Mouse (Mus musculus) induced T-regulatory cell, adult 2 months (primary cell): ENCODE results near the gene Hdac9.
A peak's percentile ranks its signal among the peaks of the same experiment; 100 is the strongest.

Experiments used
- DNase-seq: peaks from one replicate; pipeline ENCODE4 v3.0.0-alpha.2; 2012; ENCODE audit warnings: low read depth

Gene Hdac9

GRCm38 (mm10) chr12:34806528-34806927 lies 110.4 kb downstream of the Hdac9 start:
- DNase-seq, result peak; percentile 37

- no peak for DNase-seq
Measured at GRCm38 (mm10) chr12:34803721-34804120, 113.2 kb downstream of the Hdac9 start.

GRCm38 (mm10) chr12:34802308-34802707 lies 114.6 kb downstream of the Hdac9 start:
- DNase-seq, result peak; percentile 37

GRCm38 (mm10) chr12:34801752-34802151 lies 115.1 kb downstream of the Hdac9 start:
- DNase-seq, result no peak

- DNase-seq, result no peak
Measured at GRCm38 (mm10) chr12:34797389-34797788, 119.5 kb downstream of the Hdac9 start.

- DNase-seq, result no peak
Measured at GRCm38 (mm10) chr12:34795487-34795886, 121.4 kb downstream of the Hdac9 start.

GRCm38 (mm10) chr12:34792113-34792452 lies 124.8 kb downstream of the Hdac9 start:
- DNase-seq, result no peak

GRCm38 (mm10) chr12:34791213-34792112 lies 125.4 kb downstream of the Hdac9 start:
- no peak for DNase-seq

GRCm38 (mm10) chr12:34789031-34789982 lies 127.6 kb downstream of the Hdac9 start:
- DNase-seq, result no peak

- no peak for DNase-seq
Measured at GRCm38 (mm10) chr12:34787380-34787779, 129.5 kb downstream of the Hdac9 start.

GRCm38 (mm10) chr12:34783574-34783973 lies 133.3 kb downstream of the Hdac9 start:
- DNase-seq, result no peak

- DNase-seq, result no peak
Measured at GRCm38 (mm10) chr12:34779368-34779957, 137.4 kb downstream of the Hdac9 start.

GRCm38 (mm10) chr12:34776170-34776569 lies 140.7 kb downstream of the Hdac9 start:
- no peak for DNase-seq

- DNase-seq, result no peak
Measured at GRCm38 (mm10) chr12:34774071-34774470, 142.8 kb downstream of the Hdac9 start.

- DNase-seq, result no peak
Measured at GRCm38 (mm10) chr12:34767226-34767775, 149.6 kb downstream of the Hdac9 start.

- DNase-seq, result no peak
Measured at GRCm38 (mm10) chr12:34747266-34747665, 169.6 kb downstream of the Hdac9 start.

GRCm38 (mm10) chr12:34725204-34725603 lies 191.7 kb downstream of the Hdac9 start:
- no peak for DNase-seq

GRCm38 (mm10) chr12:34724274-34724673 lies 192.6 kb downstream of the Hdac9 start:
- no peak for DNase-seq

- DNase-seq, result no peak
Measured at GRCm38 (mm10) chr12:34722831-34723490, 193.9 kb downstream of the Hdac9 start.

- DNase-seq, result no peak
Measured at GRCm38 (mm10) chr12:34720906-34721305, 196.0 kb downstream of the Hdac9 start.

- no peak for DNase-seq
Measured at GRCm38 (mm10) chr12:34714266-34714939, 202.5 kb downstream of the Hdac9 start.
